Mouse (Mus musculus) heart, postnatal 10 days (tissue): ENCODE measurements around the gene Clta. TPM values are rescaled to one million over a fixed set of nuclear protein-coding genes. Genes with fewer than 3 reads are reported as not detected.

Source experiments
- DNase-seq, 2 experiments: peaks; one replicate each; pipeline ENCODE4 v3.0.0; 2021
- intact Hi-C: fragments of 180-260 bp; cut with DNase I; formaldehyde crosslinking; loops from one replicate; pipeline ENCODE4 v1.15.1; 2025
- total RNA-seq, 2 experiments: library from RNA; stranded (reverse); gene quantifications; 2 replicates each; pipeline ENCODE4 v1.2.3; 2021

Gene Clta
- total RNA-seq = 100 to 1,000 TPM; 101 to 104 TPM

DNA sequence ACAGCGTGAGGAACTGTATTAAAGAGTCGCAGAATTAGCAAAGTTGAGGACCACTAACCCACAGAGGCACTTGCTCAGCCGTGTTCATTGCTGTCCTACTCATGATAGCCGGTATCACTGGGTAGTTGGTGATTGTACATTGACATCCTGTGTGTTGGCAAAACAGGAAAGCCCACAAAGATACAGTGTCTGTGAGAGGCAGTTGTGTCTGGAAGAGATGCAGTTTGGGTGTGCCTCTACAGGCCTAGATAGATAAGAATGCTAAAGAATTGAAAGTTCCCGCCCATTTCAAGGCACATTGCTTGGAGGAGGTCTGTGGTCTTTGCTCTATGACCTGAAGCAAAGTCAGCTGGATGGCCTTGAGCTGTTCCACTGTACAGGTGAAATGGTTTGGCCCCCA is at the start of gene Clta:
Gene Clta, plus strand, starts transcription at position 327 of the 400 bp plus-strand sequence.
- intact Hi-C loops = no loop called here
- no peak for DNase-seq

DNA sequence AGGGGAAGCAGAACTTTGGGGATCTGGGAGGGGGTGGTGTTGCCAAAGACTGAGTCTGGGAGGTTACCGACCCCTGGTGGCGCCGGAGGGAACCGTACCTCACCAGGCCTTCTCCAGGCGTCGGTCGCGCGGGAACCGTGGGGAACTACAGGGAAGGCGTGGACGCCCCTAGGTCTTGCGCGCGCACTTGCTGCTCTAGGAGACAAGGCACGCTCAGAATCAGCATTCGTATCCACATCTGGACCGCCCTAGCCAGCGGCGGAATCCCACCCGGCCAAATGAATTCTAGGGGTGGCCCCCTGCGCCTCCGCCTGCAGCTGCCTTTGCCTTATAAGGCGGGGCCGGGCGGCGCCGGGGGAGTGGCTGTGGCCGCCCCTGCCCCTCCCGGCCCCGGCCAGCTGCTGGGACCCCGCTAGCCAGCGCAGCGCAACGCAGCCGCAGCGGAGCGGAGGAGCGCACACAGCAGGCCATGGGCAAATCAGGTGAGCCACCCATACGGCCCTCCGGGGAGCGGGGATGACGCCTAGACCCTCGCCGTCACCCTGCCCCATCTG is 46.9 kb upstream of the Clta start, which contains the start of gene Glipr2:
Gene Glipr2, plus strand, starts transcription at position 110 of the 554 bp plus-strand sequence.
- intact Hi-C loops = loop anchor here (1.0 to 2.0 kb wide), 2 partner anchors 21 to 31 kb away; no protein-coding TSS in a partner anchor
- DNase-seq = peak; percentile 90 to 92

DNA sequence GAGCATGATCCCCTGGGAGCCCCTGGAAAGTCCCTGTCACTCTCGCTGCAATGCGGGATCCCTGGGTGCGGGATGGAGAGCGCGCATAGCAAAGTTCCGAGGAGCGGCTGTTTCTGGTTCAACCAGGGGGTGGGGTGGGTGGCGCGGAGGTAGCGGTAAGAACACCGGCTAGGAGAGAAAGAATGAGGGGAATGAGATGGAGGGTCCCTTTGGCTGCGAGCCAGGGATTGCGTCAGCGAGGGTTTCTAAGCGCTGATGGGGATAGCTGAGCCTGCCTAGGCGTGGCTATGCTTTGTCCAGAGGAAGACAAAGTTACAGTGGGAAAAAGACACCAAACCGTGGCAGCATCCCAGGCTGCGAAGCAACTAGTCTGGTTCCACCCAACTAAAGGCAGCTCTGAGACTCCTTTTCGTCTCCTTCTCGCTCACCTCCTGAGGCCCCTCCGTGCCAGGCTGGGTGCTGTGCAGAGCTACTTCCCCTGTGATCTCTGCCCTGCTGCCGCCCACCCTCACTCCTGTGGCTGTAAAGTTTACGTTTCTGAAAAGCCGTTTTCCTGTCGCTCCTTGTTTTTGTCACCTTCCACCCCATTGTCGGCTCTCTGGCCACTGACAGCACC is 46.3 kb upstream of the Clta start:
- DNase-seq = peak; percentile 71 to 74
- intact Hi-C loops = loop anchor here (1.0 to 2.0 kb wide), 2 partner anchors 20 to 31 kb away; no protein-coding TSS in a partner anchor

DNA sequence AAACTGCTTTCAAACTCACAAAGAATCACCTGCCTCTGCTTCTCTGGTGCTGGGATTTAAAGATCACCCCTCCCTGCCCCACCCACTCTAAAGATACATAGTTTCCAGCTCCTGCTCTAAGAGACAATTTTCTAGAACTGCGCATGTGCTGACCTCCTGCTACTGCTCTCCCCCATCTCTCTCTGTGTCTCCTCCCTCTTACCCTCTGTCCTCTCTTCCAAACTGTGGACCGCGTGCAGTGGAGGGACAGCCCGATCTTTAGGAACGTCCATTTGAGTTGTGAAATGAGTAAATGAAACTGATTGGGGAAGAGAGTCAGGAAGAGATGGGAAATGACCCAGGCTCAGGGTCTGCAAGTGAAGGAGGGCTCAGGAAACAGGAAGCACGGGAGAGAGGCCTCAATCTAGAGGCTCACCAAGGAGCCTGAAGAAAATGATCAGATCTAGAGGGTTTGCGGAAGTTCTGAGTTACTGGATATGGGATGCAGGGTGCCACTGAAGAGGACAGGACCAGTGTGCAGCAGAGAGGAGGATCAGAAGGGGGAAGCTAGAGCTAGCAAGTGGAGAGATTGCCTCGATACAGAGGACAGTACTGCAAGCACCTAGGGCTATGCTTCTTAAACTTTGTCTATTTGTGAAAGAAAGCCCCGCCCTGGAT is 44.6 kb upstream of the Clta start:
- DNase-seq = no peak
- intact Hi-C loops = no loop called here

DNA sequence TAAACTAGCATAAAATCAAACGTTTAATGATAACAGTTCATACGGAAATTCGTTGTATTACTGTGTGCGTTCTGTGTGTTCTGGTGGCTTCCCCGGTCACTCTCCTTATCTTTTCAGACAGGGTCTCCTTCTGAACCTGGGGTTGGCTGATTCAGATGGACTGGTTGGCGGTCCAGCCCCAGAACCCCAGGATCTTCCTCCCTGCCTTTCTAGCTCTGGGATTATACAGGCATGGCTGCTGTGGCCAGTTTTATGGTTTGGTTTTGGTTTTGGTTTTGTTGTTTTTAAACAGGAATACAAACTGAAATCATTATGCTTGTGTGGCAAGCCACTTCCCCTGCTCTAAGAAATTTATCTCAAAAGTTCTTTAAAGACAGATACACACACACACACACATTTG is 44.0 kb upstream of the Clta start:
- DNase-seq = no peak
- intact Hi-C loops = no loop called here

DNA sequence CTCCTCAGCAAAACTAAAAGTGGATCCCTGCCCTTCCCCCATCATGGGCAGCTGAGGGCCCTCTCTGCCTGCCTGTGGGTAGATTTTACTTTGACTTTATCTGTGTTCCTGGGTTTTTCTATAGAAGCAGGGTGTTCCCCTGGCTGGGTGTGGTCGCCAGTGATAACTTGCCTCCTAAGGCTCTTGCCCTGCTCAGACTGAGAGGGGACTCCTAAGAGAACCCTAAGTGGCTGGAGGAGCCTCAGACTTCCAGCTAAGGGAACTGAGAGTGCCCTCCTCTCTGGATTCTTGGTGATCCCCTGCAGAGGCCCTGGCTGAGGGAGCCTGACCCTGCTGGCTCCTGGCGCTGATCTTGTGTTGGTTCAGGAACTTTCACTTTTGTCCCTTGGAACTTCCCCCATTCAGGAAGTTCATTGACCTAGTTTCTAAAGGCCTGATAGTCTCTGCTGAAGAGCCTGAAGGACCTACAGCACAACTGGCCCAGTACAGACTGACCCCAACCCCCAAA is 39.9 kb upstream of the Clta start:
- intact Hi-C loops = no loop called here
- peak in 1 of 2 experiments; percentile 46 for DNase-seq

DNA sequence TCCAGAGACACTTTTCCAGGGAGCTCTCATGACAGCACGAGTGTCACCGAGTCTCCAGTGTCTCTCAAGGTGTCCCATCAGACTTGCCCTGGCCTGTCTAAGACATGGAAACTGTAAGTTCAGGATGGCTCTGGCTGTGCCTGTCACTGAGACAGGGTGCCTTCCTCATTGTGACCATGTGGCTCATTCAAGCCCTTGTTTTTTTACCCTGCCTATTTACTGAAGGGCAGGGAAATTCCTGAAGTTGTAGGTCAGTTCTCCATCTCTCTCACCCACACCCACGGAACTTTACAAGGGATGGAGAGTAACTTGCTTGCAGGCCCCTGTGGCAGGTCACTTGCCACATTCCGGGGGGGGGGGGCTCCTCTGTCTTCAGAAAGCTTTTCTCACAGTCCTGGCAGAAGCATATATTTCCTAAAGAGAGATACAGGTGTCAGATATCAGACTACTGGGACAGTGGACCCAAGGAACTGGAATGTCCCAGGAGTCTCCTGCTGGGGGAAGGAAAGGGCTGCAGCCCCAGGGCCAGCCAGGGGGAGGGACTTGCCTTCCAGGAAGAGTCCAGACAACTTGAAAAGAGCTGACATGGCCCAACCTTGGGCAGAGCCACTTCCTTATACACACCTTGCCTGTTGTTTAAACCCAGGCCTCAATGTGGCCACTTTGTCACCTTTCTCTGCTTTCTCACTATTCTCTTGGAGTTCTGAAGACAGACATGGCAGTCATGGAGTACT is 39.1 kb upstream of the Clta start:
- no peak for DNase-seq
- intact Hi-C loops = no loop called here

DNA sequence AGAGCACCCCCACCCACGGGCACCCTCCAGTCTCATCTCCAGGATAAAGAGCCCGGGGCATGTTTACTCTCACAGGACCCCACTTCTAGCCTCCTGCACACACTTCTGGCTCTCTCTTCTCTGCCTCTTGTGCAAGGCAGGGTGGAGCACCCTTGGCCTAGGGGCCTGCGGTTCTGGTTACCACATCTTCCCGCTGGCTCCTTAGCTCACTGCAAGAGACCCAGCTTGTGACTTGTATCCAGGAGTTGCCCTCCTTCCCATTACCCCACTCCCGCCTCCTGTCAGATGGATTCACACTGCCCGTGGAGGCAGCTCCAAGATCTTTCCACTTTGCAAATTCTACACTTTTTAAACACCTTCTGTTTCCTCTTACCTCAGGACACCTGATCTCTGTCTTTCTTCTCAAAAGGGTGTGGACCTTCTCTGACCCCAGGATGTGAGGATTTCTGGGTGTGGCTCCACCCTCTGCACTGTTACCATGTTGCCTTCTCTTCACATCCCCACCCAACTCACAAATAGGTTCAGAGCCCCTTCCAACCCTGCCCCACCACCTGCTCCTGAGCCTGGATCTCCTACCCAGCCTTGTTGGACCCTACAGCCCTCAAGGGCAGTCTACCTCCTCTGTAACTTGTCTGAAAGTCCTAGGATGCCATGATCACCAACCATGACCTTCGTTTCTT is 38.3 kb upstream of the Clta start:
- intact Hi-C loops = no loop called here
- DNase-seq = no peak

DNA sequence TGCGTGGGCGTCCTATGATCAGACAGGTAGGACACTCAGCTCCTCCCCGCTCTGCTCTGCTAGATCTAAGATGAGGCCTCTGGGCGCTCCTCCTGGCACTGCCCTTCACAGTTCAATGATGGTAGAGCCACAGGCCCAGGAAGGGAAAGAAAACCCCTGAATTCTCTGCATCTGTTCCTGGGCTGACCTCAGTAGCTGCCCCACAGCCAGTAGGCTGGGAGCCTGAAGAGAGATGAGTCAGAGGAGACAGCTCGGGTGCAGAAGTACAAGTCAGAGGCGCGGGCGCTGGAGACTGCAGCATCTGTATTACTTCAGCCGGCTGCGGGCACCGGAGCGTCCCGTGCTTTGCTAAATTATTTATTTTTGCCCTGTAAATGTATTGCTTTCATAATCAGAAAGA is 35.6 kb upstream of the Clta start:
- peak; percentile 81 for DNase-seq
- intact Hi-C loops = no loop called here

DNA sequence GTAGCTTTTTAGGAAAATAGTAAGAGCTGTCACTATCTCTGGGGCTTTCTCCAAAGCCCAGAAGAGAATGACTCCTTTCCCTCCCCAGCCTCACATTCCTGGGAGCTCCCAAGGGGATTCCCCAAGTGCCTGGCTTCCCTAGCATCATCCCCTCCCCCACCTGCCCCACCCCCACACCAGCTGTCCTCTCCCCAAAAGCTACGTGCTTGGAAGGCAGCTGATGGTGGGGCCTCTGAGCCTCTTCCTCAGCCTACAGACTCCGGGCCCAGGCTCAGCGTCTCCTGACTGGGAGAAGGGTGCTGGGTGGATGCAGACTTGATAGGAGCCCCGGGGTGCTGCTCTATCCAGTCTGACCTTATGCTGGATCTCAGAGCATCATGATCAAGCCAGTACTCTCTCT is 34.9 kb upstream of the Clta start:
- intact Hi-C loops = no loop called here
- peak in 1 of 2 experiments; percentile 36 for DNase-seq

DNA sequence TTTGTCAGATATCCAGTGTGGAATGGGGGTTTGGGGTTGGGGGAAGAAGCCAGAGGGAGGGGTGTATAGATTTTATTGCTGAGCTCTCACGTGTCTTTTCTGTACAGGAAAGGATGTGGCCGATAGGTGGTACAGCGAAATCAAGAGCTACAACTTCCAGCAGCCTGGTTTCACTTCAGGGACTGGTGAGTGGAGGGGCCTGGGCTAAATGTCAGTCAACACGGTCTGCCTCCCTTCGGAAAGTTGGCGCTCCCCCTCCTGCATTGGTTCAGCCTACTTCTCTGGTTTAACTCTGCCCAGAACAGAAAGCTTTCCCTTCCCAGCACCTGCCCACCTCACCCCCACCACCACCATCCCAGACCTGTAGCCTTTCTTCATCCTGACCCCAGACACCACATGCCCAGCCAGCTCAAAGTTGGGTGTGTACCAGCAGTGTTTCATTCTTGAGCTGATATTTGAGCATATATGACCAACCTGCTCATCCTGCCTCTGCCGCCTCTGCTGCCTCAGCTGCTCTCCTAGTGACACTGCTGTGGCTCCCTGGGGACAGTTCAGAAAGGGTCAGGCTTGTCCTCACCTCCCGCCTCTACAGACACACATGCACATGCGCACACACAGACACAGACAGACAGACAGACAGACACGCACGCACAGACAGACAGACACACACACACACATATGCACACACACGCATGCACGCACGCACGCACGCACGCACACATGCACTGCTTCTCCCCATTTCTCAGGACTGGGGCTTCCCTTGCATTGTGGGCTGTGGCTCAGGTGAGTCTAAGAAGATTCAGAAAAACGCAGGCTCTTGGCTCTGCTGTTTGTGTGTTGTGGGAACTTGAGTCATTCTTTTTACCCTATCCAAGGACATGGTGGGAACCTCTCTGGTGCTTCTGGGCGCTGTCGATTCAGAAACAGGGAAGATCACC is 33.6 kb upstream of the Clta start:
- DNase-seq = no peak
- intact Hi-C loops = no loop called here

DNA sequence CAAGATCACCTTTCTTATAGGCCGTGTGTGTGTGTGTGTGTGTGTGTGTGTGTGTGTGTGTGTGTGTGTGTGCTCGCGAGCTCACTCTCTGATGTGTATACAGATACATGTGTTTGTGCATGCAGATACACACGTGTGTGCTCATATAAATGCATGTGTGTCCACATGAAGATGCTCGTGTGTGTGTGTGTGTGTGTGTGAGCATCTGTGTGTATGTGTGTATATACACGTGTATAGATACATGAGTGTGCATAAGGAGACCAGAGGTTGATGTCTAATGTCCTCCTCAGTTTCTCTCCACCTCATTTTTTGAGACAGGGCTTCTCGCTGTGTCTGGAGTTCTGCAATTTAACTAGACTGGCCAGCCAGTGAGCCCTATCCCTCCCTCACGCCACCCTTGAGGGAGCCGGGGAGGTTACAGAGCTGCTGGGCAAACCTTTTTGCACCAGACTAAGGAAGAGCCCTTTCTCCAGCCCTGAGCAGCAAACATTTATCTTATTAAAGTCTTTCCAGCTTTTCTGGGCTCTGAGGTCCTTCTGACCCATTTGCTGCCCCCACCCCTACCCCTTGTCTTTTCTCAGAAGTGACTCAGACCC is 32.6 kb upstream of the Clta start:
- no peak for DNase-seq
- intact Hi-C loops = no loop called here

DNA sequence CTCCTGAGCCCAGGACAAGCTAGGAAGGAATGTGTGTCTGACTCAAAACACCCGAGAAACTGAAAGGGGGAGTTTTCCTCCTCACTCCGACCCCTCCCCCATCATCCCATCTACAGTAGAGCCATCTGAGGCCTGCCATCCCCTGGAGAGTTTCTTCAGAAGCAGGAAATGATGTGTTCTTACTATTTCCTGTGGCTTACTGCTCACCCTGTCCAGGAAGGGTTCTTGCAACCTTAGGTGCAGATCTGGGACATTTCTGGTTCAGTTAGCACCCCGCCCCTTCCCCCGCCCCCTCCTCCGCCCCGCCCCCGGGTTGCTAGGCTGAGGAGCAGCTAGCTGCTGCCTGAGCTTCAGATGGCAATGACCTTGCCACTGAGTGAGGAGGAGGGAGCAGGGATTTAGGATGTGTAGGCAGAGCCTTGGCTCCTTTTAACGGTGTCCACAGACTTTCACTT is 32.1 kb upstream of the Clta start:
- intact Hi-C loops = no loop called here
- DNase-seq = peak; percentile 57 to 69

DNA sequence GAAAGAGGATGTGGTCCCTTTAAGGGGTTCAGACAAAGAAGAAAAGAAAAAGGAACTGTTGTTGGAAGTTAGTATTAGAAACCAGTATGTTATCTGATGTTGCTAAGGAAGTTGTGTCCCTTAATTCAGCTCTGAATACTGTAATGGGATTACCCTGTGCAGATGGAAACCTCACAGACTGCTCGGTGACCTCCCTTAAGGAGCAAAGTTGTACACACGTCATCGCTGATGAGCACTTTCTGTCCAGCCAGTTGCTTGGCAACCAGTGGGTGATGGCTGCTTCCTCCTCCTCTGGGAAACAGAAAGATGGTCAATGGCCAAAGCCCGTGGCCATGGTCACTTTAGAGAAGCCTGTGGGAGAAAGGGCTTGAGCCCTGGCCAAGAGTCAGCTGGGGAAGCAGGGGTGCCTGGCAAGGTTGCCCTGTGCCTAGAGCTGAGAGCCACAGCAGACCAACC is 30.7 kb upstream of the Clta start:
- DNase-seq = peak; percentile 80 to 83
- intact Hi-C loops = no loop called here

DNA sequence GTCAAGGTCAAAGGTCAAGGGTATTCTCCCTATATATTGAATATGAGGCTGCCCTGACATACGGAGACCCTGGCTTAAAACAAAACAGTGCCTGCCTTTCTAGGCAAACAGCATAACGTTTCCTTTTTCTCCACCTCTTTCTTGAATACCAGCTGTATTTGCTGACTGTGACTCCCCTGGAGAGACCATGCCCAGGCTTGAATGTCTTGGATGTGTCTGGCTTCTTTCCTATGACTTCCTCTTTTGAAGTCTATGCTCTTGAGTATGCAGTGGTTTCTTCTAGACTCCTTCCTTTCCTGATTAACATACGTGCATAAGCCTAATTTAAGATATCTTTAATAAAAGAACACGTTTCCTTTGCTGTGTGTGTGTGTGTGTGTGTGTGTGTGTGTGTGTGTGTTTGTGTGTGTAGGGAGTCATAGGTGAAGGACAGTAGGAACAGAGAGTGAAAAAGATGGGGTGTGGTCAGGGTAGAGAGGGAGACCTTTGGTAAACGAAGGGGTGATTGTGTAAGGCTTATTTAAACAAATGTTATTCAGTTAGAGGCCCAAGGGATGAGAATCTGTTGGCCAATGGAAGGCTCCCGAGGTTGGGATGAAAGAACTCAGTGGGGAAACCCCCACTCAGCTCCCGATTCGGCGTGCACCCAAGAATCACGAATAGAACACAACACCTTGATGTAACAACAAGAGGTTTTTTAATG is 29.2 kb upstream of the Clta start:
- no peak for DNase-seq
- intact Hi-C loops = no loop called here

DNA sequence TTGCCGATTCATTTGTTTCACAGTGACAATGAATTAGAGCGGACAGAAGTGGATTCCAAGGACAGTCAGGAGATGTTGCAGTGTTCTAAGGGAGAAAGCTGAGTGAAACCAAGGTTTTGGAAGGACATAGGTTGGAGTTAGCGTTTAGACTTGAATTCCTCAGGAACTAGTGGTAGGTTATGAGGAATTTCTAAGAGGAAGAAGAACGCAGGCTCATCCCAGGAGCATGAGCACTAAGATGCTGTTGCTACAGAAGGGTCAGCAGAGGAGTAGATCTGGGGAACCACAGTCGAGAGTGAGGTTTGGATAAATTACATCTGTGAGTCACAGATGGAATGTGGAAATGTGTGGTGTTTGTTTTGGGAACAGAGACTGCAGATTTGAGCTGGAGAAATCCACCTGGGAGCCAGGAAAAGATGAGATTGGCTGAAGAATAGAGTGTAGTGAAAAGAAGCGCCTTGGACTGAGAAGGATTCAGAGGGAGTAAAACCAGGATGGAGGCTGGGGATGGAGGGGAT is 28.0 kb upstream of the Clta start:
- DNase-seq = no peak
- intact Hi-C loops = no loop called here

DNA sequence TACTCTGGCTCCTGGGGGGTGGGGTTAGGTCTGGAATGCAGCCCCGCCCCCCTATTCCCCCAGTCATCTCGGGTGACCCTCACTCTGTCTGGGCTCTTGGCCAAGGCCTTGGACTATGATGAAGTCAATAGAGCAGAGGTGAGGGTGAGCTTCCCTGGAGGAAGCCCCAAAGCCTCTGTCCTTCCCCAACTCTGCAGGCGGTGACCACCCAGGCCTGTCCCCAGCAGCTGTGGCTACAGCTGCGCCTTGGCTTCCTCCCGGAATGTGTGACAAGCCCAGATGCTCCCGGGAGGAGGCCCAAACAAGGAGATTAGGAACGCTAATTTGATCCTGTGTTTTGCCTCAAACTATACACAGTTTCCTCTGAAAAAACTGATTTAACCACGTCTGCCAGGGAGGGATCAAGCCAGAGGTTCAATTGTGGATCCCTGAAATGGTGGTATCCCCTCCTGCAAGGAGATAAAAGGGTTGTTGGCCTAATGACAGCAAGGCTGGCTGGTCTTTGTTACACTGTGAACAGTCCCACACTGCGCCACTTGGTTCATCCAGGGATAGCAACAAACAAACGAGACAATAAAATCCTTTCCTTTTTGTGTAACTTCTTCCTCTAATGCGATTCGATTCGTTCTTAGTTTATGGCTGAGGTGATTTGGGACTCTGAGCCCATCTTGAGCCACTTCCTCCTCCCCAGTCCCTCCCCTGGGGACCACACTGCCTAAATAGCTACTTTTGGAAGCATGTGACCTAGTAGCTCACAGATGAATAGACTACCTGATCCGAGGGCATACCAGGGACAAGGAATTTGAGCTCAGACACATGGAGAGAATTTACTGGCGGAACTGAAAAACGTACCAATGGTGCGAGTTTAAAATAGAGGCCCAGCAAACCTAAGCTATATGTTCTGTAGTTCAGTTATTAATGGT is 25.5 kb upstream of the Clta start:
- intact Hi-C loops = loop anchor here (1.0 kb wide), 1 partner anchor 21 kb away; the partner anchor contains the start of gene Glipr2

More for the DNA sequence above, 25.5 kb upstream of the Clta start:
- peak; percentile 78 to 80 for DNase-seq
